Mouse (Mus musculus) small intestine, adult 2 months (tissue): Measurements from ENCODE around the gene Dock10. TPM values are rescaled to one million over a fixed set of nuclear protein-coding genes. Genes with fewer than 3 reads are reported as not detected.

Experiments used
- H3K27ac ChIP-seq: fragments of 200-500 bp; 2 replicates; pipeline ENCODE4 v1.5.1; 2012; ENCODE audit warnings: low read depth, low read length, control low read depth, inconsistent platforms; ENCODE audit not compliant: insufficient read depth
- H3K27me3 ChIP-seq: fragments of 200-500 bp; 2 replicates; pipeline ENCODE4 v1.6.1; 2012; ENCODE audit warnings: mild to moderate bottlenecking, moderate library complexity, low read length, inconsistent platforms; ENCODE audit not compliant: control insufficient read depth, insufficient read depth
- H3K36me3 ChIP-seq: fragments of 200-500 bp; 2 replicates; pipeline ENCODE4 v1.6.1; 2012; ENCODE audit warnings: mild to moderate bottlenecking, low read length, control low read depth, inconsistent platforms; ENCODE audit not compliant: control insufficient read depth, insufficient read depth
- H3K4me1 ChIP-seq: fragments of 200-500 bp; 2 replicates; pipeline ENCODE4 v1.6.1; 2012; ENCODE audit warnings: low read length, inconsistent platforms, mixed read lengths; ENCODE audit not compliant: control insufficient read depth, insufficient read depth, insufficient read length
- H3K4me3 ChIP-seq: fragments of 200-500 bp; 2 replicates; pipeline ENCODE4 v1.5.1; 2012; ENCODE audit warnings: low read depth, mild to moderate bottlenecking, control low read depth, inconsistent platforms, low read length, moderate library complexity
- CTCF ChIP-seq: fragments of 200-500 bp; IDR thresholded peaks from 2 replicates; pipeline ENCODE4 v1.5.1; 2012; ENCODE audit warnings: low read depth, mild to moderate bottlenecking, control low read depth, inconsistent platforms, low read length, moderate library complexity, mixed read lengths; ENCODE audit not compliant: insufficient replicate concordance, insufficient read length; ENCODE audit errors: extremely low read depth
- POLR2A ChIP-seq: fragments of 200-500 bp; IDR thresholded peaks from 2 replicates; pipeline ENCODE4 v1.6.1; 2012; ENCODE audit warnings: low read depth, mild to moderate bottlenecking, control low read depth, inconsistent platforms, low read length, moderate library complexity
- WGBS: fragments of 180-500 bp; shearing (Covaris S2); methylation state at CpG from one replicate; pipeline ENCODE4 v1.1.7; 2018; 5-methylcytosine and 5-hydroxymethylcytosine counted together
- polyA plus RNA-seq: library from polyadenylated mRNA; depleted of rRNA; stranded (reverse); fragments of >200 nt; gene quantifications from 2 replicates; pipeline ENCODE4 v1.2.3, GENCODE M21; 2012

Gene Dock10
- polyA plus RNA-seq, 1 experiment, result 1.7 TPM

DNA sequence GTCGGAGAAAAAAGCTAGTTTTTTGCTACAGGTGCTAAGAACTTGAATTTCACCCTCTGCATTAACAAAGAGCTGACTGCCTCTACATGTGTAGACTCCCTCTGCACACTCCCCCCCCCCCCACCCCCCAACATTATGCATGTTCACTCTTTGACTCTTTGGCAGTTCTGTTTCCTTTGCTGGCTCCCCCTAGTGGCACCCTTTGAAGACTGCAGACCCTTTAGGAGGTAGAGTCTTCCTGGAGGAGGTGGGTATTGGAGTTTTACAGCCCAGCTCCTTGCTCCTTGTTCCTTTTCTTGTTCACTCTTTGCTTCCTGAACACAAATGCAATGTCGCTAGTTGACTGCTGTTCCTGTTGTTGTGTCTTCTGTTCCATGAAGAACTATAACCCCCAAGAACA lies 181.4 kb downstream of the Dock10 start:
- H3K4me3 ChIP-seq, result no peak overlapping the region
- no peaks in the 10 kb centered on the region for H3K4me1 ChIP-seq
- no peak overlapping the region for H3K27ac ChIP-seq
- no peaks in the 10 kb centered on the region for H3K27me3 ChIP-seq
- TF ChIP-seq CTCF (peak; percentile 24; the same call in 1 of the 2 replicates), POLR2A (no peak)
- 84% methylated on average over 2 of the region's 2 CpGs for WGBS
- H3K36me3 ChIP-seq, result 0 out of 2 replicates have a peak, but pooled peaks cover 2% of the 10 kb centered on the region

DNA sequence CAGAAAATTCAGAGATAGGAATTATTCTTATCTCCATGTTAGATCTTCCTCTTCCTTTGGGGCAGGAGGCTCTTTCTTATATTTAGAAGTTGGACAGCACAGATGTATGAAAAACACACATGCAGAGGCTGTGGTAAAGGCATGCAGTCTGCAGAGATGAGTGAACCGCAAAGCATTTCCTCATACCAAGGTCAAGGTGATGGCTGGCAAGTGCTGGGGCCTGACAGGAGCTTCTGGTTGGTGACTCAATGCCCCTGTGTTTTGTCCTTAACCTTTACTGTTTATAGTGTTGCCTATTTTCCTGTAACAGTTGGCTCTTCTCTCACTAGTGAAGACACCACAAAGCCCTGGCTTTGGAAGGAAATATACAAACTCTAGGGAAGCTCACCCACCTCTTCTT lies 201.9 kb downstream of the Dock10 start:
- Histone ChIP-seq H3K36me3 (0 out of 2 replicates have a peak, but pooled peaks cover 4% of the 10 kb centered on the region), H3K4me1 (no peaks in the 10 kb centered on the region), H3K27ac (no peak overlapping the region), H3K4me3 (no peak overlapping the region), H3K27me3 (no peaks in the 10 kb centered on the region)
- no peak for TF ChIP-seq CTCF
- TF ChIP-seq POLR2A, result no peak
- 93% methylated on average over 1 of the region's 1 CpGs for WGBS

DNA sequence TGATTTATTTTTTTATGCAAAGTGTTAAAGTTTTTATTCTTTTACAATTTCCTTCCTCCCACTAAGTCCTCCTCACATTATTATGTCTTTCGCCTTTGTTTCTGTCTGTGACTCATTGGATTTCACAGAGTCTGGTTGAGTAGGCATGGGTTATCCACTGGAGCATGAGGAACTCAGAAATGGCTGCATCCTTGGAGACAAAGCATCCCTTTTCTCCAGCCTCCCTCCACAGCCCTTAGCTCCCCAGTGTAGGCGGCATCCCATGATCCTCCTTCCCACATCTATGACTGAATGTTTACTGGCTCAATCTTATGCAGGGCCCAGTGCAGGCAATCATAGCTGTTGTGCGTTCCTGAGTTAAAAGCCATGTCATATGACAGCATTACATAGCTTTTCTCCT lies 216.8 kb downstream of the Dock10 start:
- H3K4me1 ChIP-seq, result no peaks in the 10 kb centered on the region

DNA sequence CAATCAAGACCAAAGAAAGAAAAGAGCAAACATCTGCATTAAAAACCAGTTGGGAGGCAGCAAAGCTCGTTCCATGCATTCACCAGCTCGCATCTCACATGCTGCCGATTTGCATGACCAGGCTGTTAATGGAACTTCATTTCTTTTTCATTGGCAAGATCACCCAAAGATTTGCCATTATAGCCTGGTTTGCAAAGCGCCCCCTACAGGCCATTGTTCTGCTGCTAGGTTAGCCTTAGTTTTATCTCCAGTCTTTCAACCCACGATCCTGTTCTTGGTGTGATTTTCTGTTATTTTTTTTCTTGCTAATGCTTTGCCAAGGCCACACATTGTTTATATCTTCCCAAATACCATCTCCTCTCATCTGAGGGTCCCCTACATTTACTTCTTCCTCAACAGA lies 236.1 kb downstream of the Dock10 start:
- Histone ChIP-seq H3K4me1 (no peaks in the 10 kb centered on the region), H3K36me3 (no peaks in the 10 kb centered on the region), H3K4me3 (no peak overlapping the region), H3K27me3 (no peaks in the 10 kb centered on the region), H3K27ac (no peak overlapping the region)
- WGBS, result 66% methylated on average over 5 of the region's 5 CpGs
- no peak for TF ChIP-seq CTCF
- TF ChIP-seq POLR2A, result no peak

More for the DNA sequence above, 216.8 kb downstream of the Dock10 start:
- WGBS, result 90% methylated on average over 3 of the region's 3 CpGs
- Histone ChIP-seq H3K4me3 (no peak overlapping the region), H3K36me3 (0 out of 2 replicates have a peak, but pooled peaks cover 1% of the 10 kb centered on the region), H3K27ac (no peak overlapping the region), H3K27me3 (no peaks in the 10 kb centered on the region)
- TF ChIP-seq POLR2A (no peak), CTCF (no peak)

DNA sequence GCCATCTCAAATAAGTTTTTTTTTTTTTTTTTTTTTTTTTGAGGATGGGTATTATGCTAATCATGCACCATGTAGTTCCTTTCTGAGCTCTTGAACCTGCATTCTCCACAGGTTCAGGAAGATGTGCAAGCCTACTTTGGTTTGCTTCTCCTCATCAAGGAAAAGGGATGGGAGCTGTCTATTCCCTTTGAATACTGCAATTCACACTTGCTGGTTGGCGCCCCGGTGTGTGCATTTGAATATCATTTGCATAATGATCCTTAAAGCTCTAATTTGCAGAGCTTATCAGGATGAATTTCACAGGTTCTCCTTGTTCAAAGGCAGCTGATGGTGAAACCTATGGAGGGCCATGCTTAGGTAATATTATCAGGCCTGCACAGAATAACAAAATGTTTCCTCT lies 237.9 kb downstream of the Dock10 start:
- H3K27ac ChIP-seq, result no peak overlapping the region
- no peak overlapping the region for H3K4me3 ChIP-seq
- WGBS, result 44% methylated on average over 2 of the region's 2 CpGs
- TF ChIP-seq POLR2A (no peak), CTCF (no peak)
- no peaks in the 10 kb centered on the region for H3K4me1 ChIP-seq
- no peaks in the 10 kb centered on the region for H3K36me3 ChIP-seq
- no peaks in the 10 kb centered on the region for H3K27me3 ChIP-seq

DNA sequence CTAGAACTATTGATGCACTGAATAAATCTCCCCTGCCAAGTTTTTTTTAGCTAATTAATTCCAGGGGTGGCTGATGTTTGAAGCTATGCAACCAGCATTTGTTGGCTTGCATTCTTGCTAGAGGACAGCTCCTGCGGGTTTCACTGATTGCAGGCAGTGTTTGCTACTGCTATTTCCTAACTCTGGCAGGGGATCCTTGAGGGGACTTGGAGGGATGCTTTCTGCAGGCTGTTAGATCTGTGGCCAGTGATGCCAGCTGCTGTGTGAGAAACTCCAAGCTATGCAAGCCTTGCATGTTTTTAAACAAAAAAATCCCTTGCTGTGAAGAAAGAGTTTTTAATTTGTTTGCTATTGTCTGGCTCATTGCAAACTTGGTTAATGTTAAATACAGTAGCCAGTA lies 238.4 kb downstream of the Dock10 start:
- 0% methylated on average over 1 of the region's 1 CpGs for WGBS
- Histone ChIP-seq H3K4me1 (no peaks in the 10 kb centered on the region), H3K4me3 (no peak overlapping the region), H3K27me3 (no peaks in the 10 kb centered on the region), H3K36me3 (0 out of 2 replicates have a peak, but pooled peaks cover 2% of the 10 kb centered on the region), H3K27ac (no peak overlapping the region)
- TF ChIP-seq POLR2A (no peak), CTCF (no peak)

DNA sequence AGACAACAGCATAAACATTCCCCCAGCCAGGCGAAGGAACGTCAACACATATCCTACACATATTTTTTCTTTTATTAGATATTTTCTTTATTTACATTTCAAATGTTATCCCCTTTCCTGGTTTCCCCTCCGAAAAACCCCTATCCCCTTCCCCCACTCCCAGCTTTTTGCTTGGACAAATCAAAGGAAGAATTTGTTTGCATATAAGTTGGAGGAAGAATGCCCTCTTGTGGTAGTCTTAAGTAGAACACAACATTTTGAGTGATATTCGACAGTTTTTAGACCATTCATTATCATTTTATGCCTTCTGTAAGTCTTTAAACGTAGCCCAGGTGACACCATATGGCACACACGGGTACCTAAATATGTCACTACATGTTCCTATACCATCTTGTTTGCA lies 242.5 kb downstream of the Dock10 start:
- no peak for TF ChIP-seq POLR2A
- no peak for TF ChIP-seq CTCF
- H3K36me3 ChIP-seq, result peaks cover 6% of the 10 kb centered on the region; the same call in 1 of the 2 replicates
- H3K27ac ChIP-seq, result no peak overlapping the region
- 39% methylated on average over 6 of the region's 6 CpGs for WGBS
- H3K4me3 ChIP-seq, result no peak overlapping the region
- no peaks in the 10 kb centered on the region for H3K27me3 ChIP-seq
- no peaks in the 10 kb centered on the region for H3K4me1 ChIP-seq
